Mouse (Mus musculus) CD8-positive naive resting alpha-beta T cell, adult 57 days (primary cell): ENCODE results near the gene Ttc14. TPM values are rescaled to one million over a fixed set of nuclear protein-coding genes. Genes with fewer than 3 reads are reported as not detected.

Experiments
- total RNA-seq: library from RNA; stranded (reverse); gene quantifications from one replicate; pipeline ENCODE4 v1.2.4, GENCODE M21; 2023

Ttc14 gene
- total RNA-seq, result 108 TPM

GRCm38 (mm10) chr3:33799617-33800512 lies at the start of gene Ttc14:
Gene Ttc14 (plus strand): TSS chr3:33799832.

GRCm38 (mm10) chr3:33843801-33844632 lies 44.4 kb downstream of the Ttc14 start, which contains the start of gene Ccdc39:
Gene Ccdc39 (minus strand): TSS chr3:33844310.

Other genes with a start within 250 kb of the Ttc14 start
- not detected for gene Ccdc39, start 44.5 kb downstream of the Ttc14 start, total RNA-seq
- 114 TPM for gene Fxr1, start 220.1 kb downstream of the Ttc14 start, total RNA-seq